Mouse (Mus musculus): ENCODE measurements at regions not wholly inside any gene's neighbourhood (a gene's known extent, or its start where the extent isn't known, plus 50 kb on each side); places are given as distances from the start of the nearest gene placed in this dataset.

DNA sequence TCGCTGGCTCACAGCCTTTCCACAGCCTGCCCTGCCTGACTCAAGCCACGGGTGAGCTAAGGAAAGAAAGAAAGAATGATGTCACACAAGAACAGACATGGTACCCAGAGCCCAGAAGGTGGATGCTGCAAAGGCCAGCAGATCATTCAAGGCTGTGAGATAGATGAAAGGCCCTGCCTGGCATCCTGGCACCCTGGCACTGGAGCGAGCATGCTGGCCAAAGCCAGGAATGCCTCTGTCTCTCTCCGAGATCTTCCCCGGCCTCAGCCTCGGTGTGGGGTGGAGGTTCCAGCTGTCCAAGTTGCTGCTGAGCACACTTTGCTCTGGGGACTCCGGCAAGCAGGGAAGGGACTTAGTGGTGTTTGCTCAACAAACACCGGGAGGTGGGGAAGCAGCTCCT is 116.4 kb upstream of the Lhx5 start:
- Histone ChIP-seq H3K9ac (replicated peaks; ENCODE audit: low read depth, low read length) (no peak overlapping the region), H3K4me3 (ENCODE audit: low read depth, low read length) (no peak overlapping the region), H3K27me3 (ENCODE audit: control insufficient read depth, insufficient read depth, low read length) (peaks cover 8% of the 10 kb centered on the region; the same call in 1 of the 2 replicates), H3K36me3 (replicated peaks; ENCODE audit: control insufficient read depth, insufficient read depth, low read length) (no peaks in the 10 kb centered on the region), H3K4me2 (ENCODE audit: low read depth, low read length) (no peak overlapping the region), H3K27ac (ENCODE audit: low read depth) (no peak overlapping the region), H3K4me1 (ENCODE audit: control insufficient read depth, insufficient read depth) (no peaks in the 10 kb centered on the region), H3K9me3 (replicated peaks; ENCODE audit: control insufficient read depth, low read length) (peaks cover 7% of the 10 kb centered on the region)
- TF ChIP-seq EP300 (IDR thresholded peaks at IDR 0.05; ENCODE audit: low read depth) (no peak), CTCF (IDR thresholded peaks at IDR 0.05; ENCODE audit: low read depth) (no peak)
- ATAC-seq (ENCODE audit: insufficient read depth, low read depth) = no peak
- WGBS = 51% methylated on average over 8 of the region's 8 CpGs
- DNase-seq (ENCODE audit: low spot score) = no peak

DNA sequence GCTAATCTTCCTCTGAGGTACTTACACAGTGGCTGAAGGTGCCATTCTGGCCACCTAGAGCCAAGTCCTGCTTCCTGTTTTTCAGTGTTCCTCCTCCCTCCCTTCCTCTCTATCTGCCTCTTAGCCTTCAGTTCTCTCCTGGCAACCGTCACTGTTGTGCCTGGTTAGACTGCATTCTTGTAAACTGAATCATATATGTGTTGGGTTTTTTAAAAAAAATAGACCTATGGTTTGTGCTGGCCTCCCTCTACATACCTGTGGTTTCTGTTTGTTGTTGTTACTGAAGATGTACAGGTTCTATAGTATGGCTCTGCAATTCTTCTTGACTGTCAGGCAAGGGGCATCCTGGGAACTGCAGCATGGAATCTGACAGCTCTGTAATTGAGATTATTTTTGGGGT is 112.5 kb upstream of the Lhx5 start:
- Histone ChIP-seq H3K27ac (ENCODE audit: low read depth) (no peak overlapping the region), H3K9me3 (replicated peaks; ENCODE audit: control insufficient read depth, low read length) (0 out of 2 replicates have a peak, but pooled peaks cover 4% of the 10 kb centered on the region), H3K4me1 (ENCODE audit: control insufficient read depth, insufficient read depth) (no peaks in the 10 kb centered on the region), H3K4me3 (ENCODE audit: low read depth, low read length) (no peak overlapping the region), H3K4me2 (ENCODE audit: low read depth, low read length) (no peak overlapping the region), H3K9ac (replicated peaks; ENCODE audit: low read depth, low read length) (no peak overlapping the region), H3K27me3 (ENCODE audit: control insufficient read depth, insufficient read depth, low read length) (peaks cover 46% of the 10 kb centered on the region), H3K36me3 (replicated peaks; ENCODE audit: control insufficient read depth, insufficient read depth, low read length) (no peaks in the 10 kb centered on the region)
- ATAC-seq (ENCODE audit: insufficient read depth, low read depth) (no peak), DNase-seq (ENCODE audit: low spot score) (no peak)
- 16% methylated on average over 1 of the region's 1 CpGs for WGBS
- no peak for TF ChIP-seq EP300 (IDR thresholded peaks at IDR 0.05; ENCODE audit: low read depth)
- TF ChIP-seq CTCF (IDR thresholded peaks at IDR 0.05; ENCODE audit: low read depth) = no peak

DNA sequence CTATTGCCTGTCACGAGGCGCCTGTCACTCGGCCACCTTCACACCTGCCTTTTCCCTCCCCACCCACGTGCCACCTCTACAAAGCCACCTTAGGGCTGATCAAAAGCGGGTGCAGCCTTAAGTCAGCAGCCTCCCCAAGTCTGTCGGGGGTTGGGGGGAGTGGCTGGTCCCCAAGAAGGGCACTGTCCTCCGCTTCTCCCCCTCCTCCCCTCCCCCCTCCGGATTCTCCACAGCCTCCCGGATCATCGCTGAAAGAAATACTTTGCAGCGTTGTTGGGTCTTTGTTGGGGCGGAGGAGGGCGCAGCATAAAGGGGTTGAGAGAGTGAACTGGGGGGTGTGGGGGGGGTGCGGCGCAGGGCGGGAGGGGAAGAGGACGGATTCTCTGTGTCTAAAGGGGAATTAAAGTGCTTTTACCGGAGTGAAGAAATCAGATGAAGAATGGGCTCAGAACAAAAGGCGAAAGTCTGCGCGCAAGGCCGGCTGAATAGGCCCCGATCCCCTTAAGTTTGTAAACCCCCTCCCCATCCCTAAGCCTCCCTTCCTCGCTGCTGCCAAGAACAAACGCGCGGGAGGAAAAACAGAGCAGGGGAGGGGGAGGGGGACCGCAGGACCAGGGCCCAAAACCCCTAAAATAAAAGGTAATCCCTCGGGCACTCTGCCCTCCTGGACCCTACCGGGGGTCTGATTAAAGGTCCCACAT is 109.3 kb upstream of the Lhx5 start:
- no peaks in the 10 kb centered on the region for H3K4me1 ChIP-seq (ENCODE audit: control insufficient read depth, insufficient read depth)
- DNase-seq (ENCODE audit: low spot score) = no peak
- ATAC-seq (ENCODE audit: insufficient read depth, low read depth) = no peak
- no peaks in the 10 kb centered on the region for H3K36me3 ChIP-seq (replicated peaks; ENCODE audit: control insufficient read depth, insufficient read depth, low read length)
- H3K9ac ChIP-seq (replicated peaks; ENCODE audit: low read depth, low read length) = no peak overlapping the region
- 3% methylated on average over 30 of the region's 30 CpGs for WGBS
- no peak overlapping the region for H3K27ac ChIP-seq (ENCODE audit: low read depth)
- H3K4me2 ChIP-seq (ENCODE audit: low read depth, low read length) = no peak overlapping the region
- no peak overlapping the region for H3K4me3 ChIP-seq (ENCODE audit: low read depth, low read length)
- no peak for TF ChIP-seq CTCF (IDR thresholded peaks at IDR 0.05; ENCODE audit: low read depth)
- no peak for TF ChIP-seq EP300 (IDR thresholded peaks at IDR 0.05; ENCODE audit: low read depth)
- 0 out of 2 replicates have a peak, but pooled peaks cover 4% of the 10 kb centered on the region for H3K9me3 ChIP-seq (replicated peaks; ENCODE audit: control insufficient read depth, low read length)
- H3K27me3 ChIP-seq (ENCODE audit: control insufficient read depth, insufficient read depth, low read length) = peaks cover 57% of the 10 kb centered on the region

DNA sequence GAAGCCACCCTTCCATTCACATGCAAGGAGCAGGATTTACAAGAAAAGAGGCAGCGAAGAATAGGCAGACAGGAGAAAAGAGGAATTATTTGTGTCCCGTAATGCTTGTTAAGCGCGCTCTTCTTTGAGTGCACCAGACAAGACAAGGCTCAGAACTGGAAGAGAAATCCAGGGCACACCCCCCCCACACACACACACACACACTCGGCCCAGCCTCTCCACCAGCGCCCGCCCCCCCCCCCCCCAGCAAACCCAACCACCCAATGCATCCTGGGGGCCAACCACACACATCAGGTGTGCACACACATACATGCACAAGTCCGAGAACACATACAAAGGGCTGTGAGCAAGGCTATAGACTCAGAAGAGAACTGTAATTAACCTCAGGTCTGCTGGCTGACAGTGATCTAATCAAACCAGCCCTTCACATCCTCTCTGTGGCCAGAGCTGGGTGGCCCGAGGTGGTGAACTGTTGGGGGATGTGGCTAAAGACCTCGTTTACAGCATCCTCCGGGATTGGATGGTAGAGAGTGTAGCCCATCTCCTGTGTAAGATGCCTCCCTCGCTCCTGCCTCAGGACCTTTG is 108.7 kb upstream of the Lhx5 start:
- WGBS = 18% methylated on average over 12 of the region's 12 CpGs
- Histone ChIP-seq H3K27me3 (ENCODE audit: control insufficient read depth, insufficient read depth, low read length) (peaks cover 57% of the 10 kb centered on the region), H3K4me3 (ENCODE audit: low read depth, low read length) (no peak overlapping the region), H3K9ac (replicated peaks; ENCODE audit: low read depth, low read length) (no peak overlapping the region), H3K36me3 (replicated peaks; ENCODE audit: control insufficient read depth, insufficient read depth, low read length) (no peaks in the 10 kb centered on the region), H3K9me3 (replicated peaks; ENCODE audit: control insufficient read depth, low read length) (0 out of 2 replicates have a peak, but pooled peaks cover 4% of the 10 kb centered on the region), H3K4me1 (ENCODE audit: control insufficient read depth, insufficient read depth) (no peaks in the 10 kb centered on the region), H3K4me2 (ENCODE audit: low read depth, low read length) (no peak overlapping the region), H3K27ac (ENCODE audit: low read depth) (no peak overlapping the region)
- ATAC-seq (ENCODE audit: insufficient read depth, low read depth) (no peak), DNase-seq (ENCODE audit: low spot score) (no peak)
- no peak for TF ChIP-seq CTCF (IDR thresholded peaks at IDR 0.05; ENCODE audit: low read depth)
- no peak for TF ChIP-seq EP300 (IDR thresholded peaks at IDR 0.05; ENCODE audit: low read depth)

DNA sequence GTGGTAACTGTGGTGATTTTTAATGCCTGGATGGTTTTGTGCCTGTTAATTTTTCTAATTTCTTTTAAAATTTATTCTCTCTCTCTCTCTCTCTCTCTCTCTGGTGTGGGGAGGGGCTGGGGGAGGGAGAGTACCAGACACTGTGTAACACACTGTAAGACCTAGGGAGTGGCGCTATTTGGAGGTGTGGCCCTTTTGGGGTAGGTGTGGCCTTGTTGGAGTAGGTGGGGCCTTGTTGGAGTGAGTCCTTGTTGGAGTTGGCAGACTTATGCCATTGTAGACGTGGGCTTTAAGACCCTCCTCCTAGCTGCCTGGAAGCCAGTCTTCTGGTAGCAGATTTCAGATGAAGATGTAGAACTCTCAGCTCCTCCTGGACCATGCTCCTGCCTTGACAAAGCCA is 107.4 kb upstream of the Lhx5 start:
- H3K4me1 ChIP-seq (ENCODE audit: control insufficient read depth, insufficient read depth) = no peaks in the 10 kb centered on the region
- H3K36me3 ChIP-seq (replicated peaks; ENCODE audit: control insufficient read depth, insufficient read depth, low read length) = no peaks in the 10 kb centered on the region
- no peak overlapping the region for H3K4me2 ChIP-seq (ENCODE audit: low read depth, low read length)
- no peak overlapping the region for H3K27ac ChIP-seq (ENCODE audit: low read depth)
- no peak overlapping the region for H3K4me3 ChIP-seq (ENCODE audit: low read depth, low read length)
- 82% methylated on average over 2 of the region's 2 CpGs for WGBS
- no peak for TF ChIP-seq EP300 (IDR thresholded peaks at IDR 0.05; ENCODE audit: low read depth)
- TF ChIP-seq CTCF (IDR thresholded peaks at IDR 0.05; ENCODE audit: low read depth) = no peak
- no peak for ATAC-seq (ENCODE audit: insufficient read depth, low read depth)
- DNase-seq (ENCODE audit: low spot score) = no peak
- no peak overlapping the region for H3K9ac ChIP-seq (replicated peaks; ENCODE audit: low read depth, low read length)
- H3K27me3 ChIP-seq (ENCODE audit: control insufficient read depth, insufficient read depth, low read length) = peaks cover 54% of the 10 kb centered on the region
- H3K9me3 ChIP-seq (replicated peaks; ENCODE audit: control insufficient read depth, low read length) = 0 out of 2 replicates have a peak, but pooled peaks cover 4% of the 10 kb centered on the region
